Mouse (Mus musculus): Measurements from ENCODE around the gene 2310033P09Rik.

DNA sequence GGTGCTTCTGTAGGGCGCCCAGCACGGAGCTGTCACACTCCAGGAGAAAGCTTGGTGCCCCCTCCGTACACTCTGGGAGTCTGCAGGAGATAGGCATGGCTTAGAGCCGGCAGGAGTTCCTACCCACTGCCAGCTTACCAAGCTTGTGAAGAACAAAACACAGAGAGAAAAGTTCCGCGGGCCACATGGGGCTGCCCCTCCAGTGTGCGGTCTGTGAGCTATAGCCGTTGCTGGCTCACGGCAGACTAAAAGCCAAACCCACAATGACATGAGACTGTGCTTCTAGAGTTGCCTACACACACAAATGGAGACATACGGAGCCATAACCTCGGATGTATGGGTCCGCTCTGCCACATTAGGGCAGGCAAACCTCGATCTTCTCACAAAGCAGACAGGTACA lies 49.0 kb upstream of the 2310033P09Rik start:
- TF ChIP-seq CTCF (conservative IDR thresholded peaks at IDR 0.05; ENCODE audit: low read length) = no peak
- no peak for TF ChIP-seq POU5F1 (IDR thresholded peaks at IDR 0.05; ENCODE audit: borderline replicate concordance, low read length)
